Mouse (Mus musculus): ENCODE data around the gene Stra8.

Gene Stra8

GRCm38 (mm10) chr6:34941496-34941895 is 21.5 kb downstream of the Stra8 start:
- DNase-seq (ENCODE audit: low spot score in 2 of 2) = no peak

DNA sequence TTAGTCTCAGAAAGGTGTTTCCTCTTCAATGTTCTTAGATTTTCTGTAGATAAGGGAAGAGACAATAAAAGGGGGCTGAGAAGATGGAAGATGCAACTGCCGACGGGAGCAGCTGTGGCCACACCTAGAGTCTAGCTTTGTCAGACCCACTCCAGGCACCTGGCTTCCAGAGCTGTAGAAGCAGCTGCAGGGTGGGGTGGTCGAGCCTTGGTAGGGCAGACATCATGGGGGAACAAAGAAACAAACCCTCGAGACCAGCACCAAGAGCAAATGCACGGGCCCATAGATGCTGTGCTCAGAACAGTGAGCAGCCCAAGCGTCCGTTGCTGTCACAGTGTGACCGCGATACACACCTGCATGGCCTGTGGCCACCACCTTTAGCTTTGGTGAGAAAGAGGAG is 22.5 kb downstream of the Stra8 start:
- no peak for DNase-seq (ENCODE audit: low spot score in 2 of 2)

DNA sequence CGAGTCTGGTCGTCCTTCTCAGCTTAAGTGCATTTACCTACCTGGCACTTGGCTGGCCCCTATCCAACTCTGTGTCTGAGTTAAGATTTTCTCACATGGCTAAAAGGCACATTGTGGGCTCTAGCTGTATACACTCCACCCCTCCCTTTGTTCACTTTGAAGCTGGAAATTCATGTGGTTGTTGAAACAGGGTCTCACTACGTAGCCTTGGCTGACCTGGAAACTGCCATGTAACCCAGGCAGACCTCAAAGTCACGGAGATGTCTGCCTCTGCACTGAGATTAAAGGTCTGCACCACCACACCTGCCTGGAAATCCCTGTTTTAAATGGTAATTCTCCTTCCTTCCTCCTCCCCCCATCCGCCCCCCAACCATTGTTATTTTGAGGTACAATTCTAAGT is 23.5 kb downstream of the Stra8 start:
- no peak for DNase-seq (ENCODE audit: low spot score in 2 of 2)

GRCm38 (mm10) chr6:34946486-34947079 is 26.6 kb downstream of the Stra8 start:
- DNase-seq (ENCODE audit: low spot score in 2 of 2) = no peak

DNA sequence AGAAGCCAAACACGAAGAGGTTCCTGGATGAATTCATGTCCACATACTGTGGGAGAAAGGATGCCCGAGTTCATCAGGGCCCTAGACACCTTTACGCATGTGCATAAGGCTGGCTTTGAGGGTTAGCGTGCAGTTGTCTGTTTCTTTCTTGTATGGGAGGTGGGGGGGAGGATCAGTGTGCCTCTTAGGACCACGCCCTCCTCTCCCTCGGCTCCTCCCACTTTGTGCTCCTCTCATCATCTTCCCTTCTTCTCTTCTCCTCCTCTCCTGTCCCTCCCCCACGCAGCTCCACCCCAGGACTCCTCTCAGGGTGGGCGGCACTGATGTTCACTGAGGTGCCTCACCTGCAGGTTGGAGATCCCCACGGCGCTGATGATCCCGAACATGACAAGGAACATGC is 28.5 kb downstream of the Stra8 start:
- DNase-seq (ENCODE audit: low spot score in 2 of 2) = no peak

DNA sequence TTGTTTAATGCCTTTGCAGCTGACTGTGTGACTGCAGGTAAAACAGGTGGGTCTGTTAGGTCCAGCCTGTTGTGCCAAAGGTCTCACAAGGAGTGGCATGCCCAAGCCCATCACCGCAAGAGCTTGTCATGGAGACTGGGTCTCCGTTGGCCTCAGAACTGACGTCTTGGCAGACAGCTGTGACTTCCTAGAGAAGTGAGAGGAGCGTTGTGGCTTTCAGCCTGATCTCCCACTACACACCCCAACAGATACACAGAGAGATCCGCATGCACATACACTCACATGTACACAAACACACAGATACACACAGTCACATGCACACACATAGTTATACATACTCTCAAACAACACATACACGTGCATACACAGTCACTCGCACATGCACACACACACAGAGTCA is 31.6 kb downstream of the Stra8 start:
- DNase-seq (ENCODE audit: low spot score in 2 of 2) = no peak

DNA sequence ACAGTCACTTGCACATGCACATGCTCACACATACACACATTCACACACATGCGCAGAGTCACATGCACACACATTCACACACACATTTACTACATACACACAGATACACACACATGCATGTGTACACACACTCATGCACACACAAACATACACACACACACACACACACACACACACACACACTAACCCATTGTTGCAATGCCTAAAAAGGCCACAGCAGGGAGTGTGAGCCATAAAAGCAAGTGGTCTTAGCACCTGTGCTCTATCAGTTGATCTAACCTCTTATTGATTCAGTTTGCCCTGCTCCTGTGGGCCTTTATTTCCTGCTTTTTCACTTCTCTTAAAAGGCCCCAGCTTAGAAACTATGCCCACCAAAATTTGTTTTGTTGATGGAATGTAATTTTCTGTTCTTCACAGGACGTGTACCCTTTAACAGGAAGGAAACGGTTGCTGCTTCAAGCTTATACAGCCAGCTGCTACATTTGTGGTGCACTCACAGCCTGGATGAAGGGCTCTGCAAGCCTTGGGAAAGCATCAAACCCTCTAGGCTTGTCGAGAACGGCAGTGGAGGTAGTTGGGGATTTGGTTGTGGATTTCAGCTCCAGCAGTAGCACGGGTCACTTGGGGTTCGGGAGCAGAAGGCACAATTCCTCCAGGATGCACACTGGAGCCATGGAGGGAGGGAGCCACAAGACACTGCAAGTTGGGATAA is 32.1 kb downstream of the Stra8 start:
- DNase-seq (ENCODE audit: low spot score in 2 of 2) = no peak

DNA sequence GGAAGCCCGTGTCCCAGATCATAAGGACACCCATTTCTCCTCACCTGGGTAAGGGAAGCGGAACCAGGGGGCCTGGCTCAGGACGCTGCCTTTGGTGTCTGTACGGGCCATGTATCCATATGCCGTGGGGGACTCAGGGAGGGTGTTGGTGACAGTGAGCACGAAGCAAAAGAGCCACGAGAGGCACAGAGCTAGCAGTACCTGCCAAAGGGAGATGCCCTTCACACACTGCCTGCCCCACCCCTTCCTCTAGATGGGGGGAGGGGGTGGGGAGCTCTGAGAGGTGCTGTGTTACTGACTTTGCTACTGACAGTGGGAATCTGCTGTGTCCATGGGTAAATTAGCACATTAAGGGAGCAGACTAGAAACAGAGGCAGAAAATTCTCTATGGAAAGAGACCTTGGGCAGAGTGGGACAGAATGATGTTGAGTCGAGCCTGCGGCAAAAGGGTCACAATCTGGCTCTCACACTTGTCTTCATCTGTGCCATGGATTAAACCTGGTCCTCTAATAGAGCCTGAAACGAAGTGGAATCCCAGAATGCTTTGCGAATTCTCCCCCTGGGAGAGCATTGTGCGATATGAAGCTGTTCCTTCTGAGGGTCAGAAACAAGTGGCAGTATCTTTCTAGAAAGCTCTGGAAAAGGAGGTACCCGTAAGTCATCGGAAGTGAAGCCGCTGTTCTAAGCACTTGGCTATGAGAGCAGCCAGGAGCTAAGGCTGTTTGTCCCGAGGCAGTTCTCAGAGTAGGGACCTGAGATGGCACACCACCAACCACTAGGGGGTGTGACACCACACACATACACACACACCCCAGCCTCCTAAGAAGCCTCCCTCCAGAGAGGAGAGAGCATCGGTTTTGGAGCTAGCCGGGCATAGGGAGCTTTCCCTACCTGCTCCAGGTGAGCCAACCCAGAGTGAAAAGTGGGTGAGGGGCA is 35.2 kb downstream of the Stra8 start:
- DNase-seq (ENCODE audit: low spot score in 2 of 2) = no peak

DNA sequence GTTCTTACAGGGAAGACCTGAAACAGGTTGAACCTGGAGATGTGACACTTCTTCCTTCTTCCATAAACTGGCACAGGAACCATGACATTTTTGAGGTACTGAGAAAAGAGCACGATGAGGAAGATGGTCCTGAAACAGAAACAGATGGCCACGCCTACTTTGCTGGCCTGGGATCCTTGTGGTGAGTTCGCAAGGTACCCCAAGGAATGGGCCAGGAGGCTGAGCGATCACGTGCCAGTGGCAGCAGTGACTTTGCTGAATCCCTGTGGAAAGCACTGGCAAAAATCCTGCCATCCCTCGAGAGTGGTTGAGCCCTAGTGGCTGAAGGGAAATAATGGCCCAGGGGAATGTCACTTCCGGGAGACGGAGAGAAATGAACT is 35.9 kb downstream of the Stra8 start:
- DNase-seq (ENCODE audit: low spot score in 2 of 2) = no peak

DNA sequence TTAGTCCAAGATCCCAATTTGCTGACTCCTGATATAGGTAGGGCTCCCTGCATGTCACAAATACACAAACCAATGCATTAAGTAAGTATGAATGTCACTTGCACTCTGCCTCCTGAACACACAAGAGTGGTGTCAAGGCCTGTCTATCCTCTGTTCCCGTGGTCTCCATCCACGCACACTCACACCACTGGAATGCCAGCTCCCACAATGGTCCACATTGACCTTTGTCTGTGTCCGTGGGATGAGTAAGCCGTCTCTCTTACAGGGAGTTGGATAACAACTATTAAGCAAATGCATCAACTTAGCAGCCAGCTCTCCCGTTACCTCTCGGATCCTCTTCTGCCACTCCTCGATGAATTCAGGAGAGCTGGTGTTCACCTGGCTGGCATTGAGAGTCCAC is 39.2 kb downstream of the Stra8 start:
- no peak for DNase-seq (ENCODE audit: low spot score in 2 of 2)

GRCm38 (mm10) chr6:34964550-34964949 is 44.6 kb downstream of the Stra8 start:
- no peak for DNase-seq (ENCODE audit: low spot score in 2 of 2)

GRCm38 (mm10) chr6:34965819-34966539 is 46.0 kb downstream of the Stra8 start:
- no peak for DNase-seq (ENCODE audit: low spot score in 2 of 2)

GRCm38 (mm10) chr6:34971181-34971580 is 51.2 kb downstream of the Stra8 start:
- DNase-seq (ENCODE audit: low spot score in 2 of 2) = no peak

DNA sequence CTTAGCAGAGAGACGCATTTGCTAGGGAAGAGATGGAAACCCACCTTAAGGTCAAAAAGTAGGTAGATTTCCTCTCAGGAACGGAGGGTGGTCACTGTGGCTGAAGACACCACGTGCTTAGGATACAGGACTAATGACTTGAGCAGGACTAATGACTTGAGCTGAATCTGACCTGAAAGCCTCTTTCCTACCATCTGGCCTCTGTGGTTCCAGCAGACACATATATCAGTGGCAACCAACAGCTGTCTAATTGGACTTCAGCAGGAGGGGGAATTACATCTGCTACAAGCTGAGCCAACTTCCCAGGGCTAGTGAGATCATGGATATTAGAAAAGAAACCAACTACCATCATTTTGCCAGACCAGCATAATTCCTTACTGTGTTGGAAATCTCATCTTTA is 59.3 kb downstream of the Stra8 start:
- no peak for DNase-seq (ENCODE audit: low spot score in 2 of 2)

- DNase-seq (ENCODE audit: low spot score in 2 of 2) = no peak
These were observed 60.7 kb downstream of the Stra8 start for GRCm38 (mm10) chr6:34980661-34981060.

DNA sequence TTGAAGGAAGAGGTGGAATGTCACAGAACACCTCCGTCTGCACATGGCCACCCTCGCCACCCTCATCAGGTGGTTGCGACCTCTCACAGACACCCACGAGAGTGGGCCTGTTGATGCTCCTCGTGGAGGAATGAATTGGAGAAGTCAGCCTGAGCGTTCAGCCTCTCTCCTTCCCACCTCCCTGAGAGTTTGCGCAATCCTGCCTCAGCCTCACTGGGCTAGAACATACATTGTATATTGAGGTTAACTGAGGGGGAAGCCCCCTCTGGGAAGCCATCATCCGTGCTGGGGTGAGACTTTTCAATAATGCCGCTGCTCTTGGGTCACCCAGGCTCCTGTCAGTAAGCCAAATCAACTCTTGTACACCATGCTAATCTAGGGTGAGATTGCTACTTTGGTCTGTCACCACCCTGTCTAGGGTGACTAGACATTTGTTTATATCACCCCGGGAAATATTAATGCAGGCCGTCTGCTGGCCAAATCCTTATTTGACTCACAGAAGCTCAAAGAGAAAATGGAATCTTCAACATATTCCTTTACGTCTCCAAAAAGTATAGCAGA is 67.2 kb downstream of the Stra8 start:
- no peak for DNase-seq (ENCODE audit: low spot score in 2 of 2)

GRCm38 (mm10) chr6:34988081-34988761 is 68.3 kb downstream of the Stra8 start, which contains the start of gene Slc23a4:
Gene Slc23a4, minus strand, starts transcription at chr6:34988404.
- no peak for DNase-seq (ENCODE audit: low spot score in 2 of 2)

Data from urinary bladder, adult 18-20 months (tissue).